Mouse (Mus musculus): ENCODE data around the gene Ambra1.
"Not testable (repeated sequence)": the region's sequence is repeated elsewhere in the genome, so short reads cannot be mapped to it uniquely, and the experiment has no call there.

Gene Ambra1

DNA sequence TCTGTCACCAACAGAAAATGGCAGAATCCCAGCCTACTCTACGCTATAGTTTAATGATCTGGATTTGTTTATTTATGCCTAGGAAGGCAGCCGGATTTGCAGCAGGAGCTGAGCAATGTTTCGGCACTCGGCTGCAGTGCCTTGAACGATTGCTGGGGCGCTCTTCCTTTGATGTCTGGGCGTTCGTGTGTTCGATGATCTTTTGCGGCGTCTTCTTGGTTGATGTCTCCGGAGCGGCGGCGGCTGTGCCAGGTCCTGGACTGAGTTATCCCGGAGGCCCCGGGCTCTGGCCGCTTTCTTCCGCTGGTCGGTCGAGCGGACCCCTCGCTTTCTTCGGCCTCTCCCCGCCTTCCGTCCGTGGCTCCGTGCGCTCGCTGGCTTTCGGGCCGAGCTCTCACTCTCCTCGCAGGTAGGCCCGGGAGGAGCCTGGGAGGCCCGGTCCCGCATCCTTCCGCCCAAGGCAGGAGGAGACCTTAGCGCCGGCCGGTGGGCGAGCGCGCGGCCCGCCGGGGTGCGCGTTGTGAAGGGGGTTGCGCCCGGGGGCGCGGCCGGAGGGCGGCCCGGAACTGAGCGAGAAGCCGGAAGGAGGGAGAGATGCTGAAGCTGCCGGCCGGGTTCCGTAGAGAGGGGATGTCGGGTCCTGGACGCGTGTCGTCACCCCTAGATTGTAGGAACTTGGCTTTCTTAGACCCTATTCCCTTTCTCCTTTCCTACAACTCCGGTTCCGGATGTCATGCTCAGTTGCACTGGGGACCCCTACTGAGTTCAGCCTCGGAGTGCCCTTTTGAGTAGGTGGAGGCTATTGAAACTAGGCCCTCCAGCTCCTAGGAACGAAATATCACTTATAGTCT, at the start of gene Ambra1:
Ambra1 (plus strand) TSS at position 164 of the 851 bp plus-strand sequence.
- peak; percentile 90 to 91 for DNase-seq

DNA sequence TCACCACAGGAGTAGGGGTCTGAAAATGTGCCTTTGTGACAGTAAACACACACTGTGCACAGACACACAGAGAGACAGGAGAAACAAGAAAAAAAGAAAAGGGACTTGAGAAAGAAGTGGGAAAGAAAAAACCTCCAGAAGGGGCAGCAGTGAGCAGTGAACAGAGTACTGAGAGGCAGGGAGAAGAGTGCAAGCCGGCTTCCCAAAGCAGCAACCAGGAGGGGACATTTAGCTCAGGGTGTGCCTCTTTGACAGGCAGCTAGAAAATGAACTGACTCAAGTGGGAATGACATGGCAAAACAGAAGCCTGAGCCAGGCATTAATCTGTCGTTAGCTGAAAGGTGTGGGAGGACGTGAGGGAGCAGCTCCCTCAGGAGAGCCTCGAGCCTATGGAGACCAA, 47.1 kb upstream of the Ambra1 start:
- DNase-seq = peak; percentile 34 to 60

DNA sequence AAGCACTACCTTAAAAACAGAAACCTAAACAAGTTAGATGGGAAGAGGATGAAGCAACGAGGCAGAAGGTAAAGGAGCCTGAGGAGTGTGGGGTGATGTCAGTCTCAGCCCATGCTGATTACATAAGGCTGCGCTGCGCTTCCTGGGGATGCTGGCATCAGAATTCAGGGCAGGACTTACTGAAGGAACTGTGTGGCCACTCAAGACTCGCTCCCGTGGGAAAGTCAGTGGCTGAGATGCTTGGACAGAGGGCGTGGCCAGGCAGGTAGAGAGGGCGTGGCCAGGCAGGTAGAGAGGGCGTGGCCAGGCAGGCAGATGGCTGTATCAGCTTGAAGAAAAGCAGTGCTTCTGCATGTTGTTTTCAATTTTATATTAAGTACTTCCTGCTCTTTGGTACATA, 46.0 kb upstream of the Ambra1 start:
- DNase-seq = peak in 1 of 2 experiments; percentile 33

DNA sequence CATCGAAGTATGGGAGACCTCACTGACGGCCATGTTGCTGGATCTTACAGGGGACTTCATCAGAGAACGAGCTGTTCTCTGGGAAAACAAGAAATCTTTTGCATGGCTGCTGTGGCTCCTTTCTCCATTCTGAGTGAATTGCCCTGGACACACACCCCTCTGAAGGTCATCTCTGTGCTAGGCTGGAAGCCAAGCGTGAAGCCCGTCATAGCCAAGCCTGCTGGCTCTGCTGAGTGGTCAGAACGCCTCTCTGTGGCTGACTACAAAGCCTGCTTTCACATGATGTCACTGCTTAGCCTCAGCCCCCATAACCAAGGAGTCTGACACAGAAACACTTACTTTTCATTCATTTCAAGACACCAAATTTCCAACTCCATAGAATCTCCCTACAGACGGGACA, 40.5 kb upstream of the Ambra1 start:
- peak in 1 of 2 experiments; percentile 35 for DNase-seq

DNA sequence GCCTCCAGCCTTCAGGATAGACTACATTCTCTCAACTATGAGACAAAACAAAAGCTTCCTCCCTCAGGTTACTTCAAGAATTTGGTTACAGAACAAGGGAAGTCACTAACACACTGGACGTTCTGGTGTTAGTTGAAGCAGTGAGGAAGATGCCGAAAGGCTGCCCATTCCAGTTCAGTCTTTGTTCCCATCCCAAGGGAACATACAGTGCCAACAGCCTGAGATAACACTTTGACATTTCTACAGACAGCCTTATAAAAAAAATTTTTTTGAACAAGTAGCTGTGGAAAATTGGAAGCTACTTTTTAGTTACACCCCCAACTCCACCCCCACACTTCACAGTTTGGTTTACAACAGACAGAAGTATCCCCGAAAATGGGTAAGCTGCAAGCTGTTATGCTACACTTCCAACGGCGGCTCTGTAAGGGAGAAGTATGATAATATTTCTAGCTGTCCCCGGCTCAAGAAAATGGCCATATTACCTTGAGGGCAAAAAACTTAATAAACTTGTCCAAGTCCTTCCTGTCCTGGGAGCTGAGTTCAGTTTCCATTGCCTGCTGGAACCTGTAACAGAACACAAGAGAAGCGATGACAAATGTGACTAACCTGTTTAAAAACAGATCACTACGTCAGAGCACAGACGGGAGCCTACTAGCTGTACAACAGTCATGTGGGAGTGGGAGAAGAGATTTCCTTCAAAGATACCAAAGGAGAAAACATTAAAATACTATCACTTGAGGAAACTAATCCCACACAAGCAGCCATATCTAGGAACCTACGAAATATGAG, 34.3 kb upstream of the Ambra1 start:
- no peak for DNase-seq

DNA sequence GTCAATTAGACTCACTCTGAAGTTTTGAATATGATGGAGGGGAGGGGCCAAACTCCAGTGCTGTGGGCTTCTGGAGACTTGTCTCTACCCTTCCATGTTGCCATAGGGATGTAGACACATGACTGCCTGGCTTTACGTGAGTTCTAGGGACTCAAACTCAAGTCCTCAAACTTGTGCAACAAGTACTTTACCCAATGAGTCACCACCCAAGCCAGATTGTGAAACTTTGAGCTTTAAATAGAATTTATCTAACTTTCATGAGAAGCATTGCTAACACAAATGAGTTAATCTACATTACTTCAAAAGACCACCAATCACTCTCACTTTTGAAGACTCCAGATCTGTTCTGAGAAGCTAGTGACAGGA, 33.7 kb upstream of the Ambra1 start:
- DNase-seq = no peak

DNA sequence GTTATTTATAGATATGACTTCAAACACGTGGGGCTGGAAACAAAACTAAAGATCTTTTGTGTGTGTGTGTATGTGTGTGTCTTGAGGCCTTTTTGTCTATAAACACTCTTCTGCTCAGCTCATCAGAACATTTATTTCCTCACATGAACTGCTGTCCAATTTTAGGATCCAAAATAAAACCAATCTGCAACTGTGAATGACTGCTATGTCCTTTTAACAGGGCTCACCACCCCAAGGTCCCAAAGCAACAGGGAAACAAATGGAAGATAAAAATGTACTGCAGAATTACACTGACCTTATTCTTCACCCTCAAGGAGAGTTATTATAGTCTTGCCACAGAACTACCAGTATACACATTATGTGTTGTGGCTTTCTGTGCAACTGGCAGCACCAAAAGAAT, 30.7 kb upstream of the Ambra1 start:
- DNase-seq = no peak

DNA sequence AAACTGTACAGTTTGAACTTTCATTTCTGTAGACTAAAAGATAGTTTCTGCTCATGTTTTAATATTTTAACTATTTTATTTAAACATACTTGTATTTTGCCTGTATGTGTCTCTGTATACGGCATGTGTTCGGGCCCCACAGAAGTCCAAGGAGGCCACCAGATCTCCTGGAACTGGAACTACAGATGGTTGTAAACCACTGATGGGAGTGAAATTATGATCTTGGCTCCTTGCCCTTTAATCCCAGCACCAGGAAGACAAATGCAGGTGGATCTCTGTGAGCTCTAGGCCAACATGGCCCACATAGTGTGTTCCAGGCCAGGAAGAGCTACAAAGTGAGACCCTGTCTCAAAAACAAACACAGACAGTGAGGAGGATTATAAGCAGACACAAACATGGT, 28.6 kb upstream of the Ambra1 start:
- DNase-seq = peak; percentile 13 to 28

DNA sequence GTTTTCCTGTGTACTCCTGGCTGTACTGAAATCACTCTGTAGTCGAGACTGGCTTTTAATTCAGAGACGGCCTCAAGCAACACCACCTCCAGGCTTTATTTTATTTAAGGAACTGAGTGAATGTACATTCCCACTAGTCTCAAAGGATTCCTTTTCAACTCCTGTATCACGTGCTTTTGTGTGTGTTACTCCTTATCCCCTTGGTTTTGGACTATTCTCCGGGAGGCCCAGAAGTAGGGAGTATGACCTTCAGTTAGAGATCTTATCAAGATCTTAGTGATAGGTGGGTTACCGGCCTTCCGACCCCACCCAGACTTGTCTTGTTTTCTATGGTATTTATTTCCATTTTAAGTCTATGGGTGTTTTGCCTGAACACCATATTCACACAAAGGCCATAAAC, 24.2 kb upstream of the Ambra1 start:
- DNase-seq = no peak

DNA sequence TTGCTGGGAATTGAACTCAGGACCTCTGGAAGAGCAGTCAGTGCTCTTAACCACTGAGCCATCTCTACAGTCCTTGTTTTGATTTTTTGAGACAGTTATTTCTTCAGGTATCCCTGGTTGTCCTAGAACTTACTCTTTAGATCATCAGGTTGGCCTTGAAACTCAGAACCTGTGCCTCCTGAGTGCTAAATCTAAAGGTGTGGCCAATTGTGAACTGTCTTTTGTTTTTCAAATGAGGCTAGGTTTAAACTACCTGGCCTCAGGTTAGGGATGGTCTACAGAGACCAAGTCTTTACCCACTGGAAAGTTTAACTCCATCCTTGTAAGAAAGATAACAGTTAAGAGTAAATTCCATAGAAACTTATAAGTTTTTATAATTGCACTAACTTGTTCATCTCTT, 23.5 kb upstream of the Ambra1 start:
- no peak for DNase-seq

DNA sequence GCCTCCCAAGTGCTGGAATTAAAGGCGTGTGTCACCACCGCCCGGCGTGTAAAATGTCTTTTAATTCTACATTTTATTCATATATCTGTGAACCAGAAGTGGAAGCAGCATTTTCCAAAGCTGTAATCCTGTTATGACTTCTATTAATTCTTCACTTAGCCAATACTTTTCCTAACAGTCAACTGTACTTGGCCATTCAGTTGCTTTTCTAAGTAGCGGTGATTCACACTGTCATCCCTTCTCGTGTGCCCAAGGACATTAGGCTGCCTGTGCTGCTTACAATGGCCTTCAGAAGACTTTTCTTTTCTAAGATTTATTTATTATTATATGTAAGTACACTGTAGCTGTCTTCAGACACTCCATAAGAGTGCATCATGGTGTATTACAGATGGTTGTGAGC, 21.6 kb upstream of the Ambra1 start:
- no peak for DNase-seq

DNA sequence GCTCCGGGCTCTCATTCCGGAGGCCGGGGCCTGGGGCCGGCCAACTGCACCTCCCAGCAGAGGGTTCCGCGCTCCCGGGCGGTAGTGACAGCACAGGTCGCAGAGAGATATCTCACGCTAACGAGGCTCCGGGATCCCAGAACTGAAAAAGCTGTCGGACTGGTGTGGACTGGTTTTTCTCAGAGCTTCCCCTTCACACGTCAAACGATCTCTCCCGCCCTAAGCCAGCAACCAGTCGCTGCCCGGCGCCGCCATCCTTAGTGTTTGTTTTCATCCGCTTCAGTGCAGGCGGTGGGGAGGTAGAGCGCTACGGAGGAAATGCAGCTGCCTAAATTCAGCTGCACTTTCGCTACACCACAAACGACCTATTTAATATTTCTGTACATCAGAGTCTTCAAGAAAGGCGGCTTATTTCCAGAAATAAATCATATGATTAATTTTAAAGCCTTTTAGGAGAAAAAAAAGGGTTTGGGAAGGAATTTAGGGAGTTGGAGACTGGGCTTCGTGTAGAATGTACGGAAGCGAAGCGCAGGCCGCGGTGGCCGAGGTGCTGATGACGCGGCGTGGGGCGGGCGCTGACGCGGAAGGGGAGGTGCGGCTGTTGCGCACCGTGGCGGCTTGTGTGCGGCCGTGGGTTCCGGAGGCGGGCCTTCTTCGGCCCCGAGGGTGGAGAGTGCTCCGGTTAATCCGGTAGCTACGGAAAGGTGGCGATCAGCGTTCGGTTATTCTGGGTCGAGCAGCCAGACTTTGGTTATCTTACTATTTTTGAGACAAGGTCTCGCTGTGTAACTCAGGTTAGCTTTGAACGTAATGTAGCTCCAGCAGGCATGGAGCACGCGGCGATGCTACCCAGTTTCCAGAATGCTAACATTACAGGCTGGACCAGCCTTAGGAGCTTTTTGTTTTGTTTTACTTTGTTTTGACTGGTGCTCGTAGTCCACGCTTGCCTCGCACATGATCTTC, 19.4 kb upstream of the Ambra1 start, which contains the start of the genes Atg13 and Harbi1:
Atg13 (minus strand) TSS at position 305 of the 963 bp plus-strand sequence.
Harbi1 (plus strand) TSS at position 581 of the 963 bp plus-strand sequence.
- DNase-seq = peak; percentile 94 to 96

DNA sequence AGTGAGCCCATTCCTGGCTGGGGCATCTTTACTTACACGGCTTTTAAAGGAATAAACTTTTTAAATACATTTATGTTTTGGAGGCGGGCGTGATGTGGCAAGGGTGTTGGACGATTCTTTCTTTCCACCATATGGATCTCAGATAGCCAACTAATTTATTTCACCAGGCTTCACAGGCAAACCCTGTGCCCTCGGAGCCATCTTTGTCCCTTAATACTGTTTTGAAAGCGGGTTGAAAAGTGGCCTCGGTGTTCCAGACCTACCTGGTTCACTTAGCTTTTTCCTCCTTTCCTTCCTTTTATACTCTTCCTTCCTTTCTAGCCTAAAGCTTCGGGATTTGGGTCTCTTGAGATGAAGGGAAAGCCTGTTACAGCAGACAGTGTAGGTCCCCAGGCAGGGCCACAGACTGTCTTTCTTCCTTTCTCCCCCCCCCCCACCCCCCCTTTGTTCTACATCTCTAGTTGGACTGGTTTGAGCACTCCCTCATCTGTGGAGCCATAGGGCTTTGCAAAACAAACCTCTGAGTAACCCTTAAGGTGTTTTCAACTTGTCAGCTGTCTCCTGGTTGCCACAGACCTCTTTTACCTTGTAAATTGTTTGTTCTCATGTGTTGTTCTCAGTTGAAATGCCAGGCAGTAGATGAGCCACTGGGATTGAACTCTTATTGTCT, 18.5 kb upstream of the Ambra1 start:
- peak in 1 of 2 experiments; percentile 11 for DNase-seq

DNA sequence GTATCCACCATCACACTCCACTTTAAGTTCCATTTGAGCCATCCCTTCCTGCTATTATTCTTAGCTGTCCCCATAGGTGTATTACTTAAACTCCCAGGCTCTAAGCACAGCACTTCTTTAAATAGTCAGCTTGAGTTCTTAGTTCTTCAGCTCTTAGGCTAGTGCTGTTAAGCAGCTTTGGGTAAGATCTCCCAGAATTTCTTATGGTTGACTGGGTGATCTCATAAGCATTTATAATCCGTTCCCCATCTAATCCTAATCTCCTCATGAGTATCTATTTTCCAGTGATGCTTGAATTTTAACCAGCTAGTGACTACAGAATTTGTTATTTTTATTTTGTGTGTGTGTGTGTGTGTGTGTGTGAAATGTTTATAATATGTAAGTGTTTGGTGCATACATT, 15.0 kb upstream of the Ambra1 start:
- no peak for DNase-seq

DNA sequence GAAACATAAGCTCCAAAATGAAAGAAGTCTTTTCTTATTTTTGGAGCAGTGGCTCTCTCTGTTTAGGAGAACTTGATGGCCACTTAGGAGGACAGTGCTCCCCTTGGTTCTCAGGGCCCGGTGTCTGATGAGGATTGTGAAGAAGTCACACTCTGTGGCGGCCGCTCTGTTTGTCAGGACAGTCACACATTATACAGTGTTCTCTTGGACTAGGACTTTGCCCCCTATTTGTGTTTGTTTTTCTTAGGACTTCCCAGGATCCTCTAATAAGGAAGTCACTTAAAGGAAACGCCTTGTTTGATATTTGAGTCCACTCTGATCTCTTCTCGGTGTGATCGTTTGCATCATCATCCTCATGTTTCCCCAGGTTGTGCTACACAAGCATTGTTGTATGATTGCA, 11.7 kb upstream of the Ambra1 start:
- no peak for DNase-seq

DNA sequence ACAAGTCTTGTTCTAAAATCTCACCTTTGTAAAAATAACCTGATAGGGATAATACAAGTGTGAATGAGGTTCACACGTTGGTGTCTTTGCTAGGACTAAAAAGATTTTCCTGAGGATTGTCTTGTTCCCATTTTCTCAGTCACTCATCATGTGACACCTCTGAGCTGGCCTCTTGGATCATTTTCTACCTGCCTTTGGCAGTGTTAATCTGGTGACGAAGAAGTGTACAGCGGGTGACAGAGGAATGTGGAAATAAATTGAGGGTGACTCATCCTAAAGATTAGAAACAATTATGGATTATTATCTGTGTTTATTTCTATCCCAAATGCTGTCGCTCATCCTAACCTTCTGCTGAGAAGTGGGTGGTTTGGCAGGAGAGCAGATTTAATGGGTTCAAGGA, 6.6 kb upstream of the Ambra1 start:
- no peak for DNase-seq

DNA sequence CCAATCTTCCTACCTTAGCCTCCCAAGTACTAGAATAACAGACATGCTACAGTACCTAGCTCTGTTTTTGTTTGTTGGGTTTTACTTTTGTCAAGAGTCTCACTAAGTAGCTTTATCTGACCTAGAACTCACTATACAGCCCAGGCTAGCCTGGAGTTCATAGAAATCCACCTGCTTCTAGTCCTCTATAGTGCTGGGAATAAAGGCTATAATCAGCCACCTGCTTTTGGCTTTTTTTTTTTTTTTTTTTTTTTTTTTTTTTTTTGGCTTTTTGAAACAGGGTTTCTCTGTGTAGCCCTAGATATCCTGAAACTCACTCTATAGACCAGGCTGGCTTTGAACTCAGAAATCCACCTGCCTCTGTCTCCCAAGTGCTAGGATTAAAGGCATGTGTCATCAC, 6.0 kb upstream of the Ambra1 start:
- no peak for DNase-seq

DNA sequence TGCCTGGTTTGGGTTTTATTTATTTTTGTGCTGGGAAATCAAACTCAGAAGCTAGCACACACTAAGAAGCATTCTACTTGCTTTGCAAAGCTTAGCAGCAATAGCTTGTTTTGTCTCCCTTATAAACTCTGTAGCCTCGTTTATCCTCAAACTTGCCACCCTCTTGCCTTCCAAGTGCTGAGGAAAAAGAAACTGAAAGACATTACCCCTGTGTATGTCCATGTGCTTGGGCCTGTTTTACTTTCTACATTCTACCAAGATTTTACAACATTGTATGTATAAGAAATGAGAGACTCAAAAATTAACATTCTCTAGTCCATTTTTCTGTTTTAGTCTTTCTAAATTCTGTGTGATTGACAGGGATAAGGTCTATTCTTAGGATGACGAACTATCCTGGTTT, 5.2 kb upstream of the Ambra1 start:
- no peak for DNase-seq

DNA sequence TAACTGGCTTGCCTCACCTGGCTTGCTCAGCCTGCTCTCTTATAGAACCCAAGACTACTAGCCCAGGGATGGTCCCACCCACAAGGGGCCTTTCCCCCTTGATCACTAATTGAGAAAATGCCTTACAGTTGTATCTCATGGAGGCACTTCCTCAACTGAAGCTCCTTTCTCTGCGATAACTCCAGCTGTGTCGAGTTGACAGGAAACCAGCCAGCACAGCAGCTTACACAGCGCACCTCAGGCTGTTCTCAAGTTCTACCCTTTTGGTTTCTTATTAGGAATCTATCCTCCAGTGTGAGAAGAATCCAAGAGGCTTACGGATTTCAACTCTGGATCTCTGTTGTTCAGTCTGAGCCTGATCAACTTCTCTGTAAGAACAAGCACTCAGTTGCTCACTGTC, 4.5 kb upstream of the Ambra1 start:
- not testable (repeated sequence) for DNase-seq

DNA sequence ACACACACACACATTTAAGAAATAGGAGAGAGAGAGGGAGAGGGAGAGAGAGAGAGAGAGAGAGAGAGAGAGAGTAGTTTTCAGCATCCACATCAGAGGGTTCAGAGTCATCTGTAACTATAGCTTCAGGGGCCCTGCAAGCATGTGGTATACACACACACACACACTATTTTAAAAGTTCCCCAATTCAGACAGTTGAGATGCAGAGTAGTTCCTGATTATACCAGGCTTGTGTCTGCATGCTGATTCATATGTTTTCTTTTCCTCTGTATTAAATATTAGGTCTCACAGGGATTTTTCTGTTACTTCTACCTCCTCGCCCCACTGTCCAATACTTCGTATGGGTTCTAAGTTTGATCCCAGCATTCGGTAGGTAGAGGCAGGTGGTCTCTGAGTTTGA, 2.9 kb upstream of the Ambra1 start:
- DNase-seq = no peak

DNA sequence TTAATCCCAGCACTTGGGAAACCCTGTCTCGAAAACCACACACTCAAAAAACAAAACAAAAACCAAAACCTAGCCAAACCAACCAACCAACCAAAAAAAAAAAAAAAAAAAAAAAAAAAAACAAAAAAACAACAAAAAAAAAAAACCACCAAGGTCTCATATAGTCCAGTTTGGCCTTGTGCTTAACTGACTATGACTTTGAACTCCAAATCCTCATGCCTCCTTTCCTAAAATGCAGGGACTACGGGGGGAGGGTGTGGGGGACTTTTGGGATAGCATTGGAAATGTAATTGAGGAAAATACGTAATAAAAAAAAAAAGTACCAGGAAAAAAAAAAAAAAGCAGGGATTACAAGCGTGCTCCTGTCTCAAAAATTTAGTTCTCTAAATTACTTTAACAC, 363 bp upstream of the Ambra1 start:
- DNase-seq = no peak

DNA sequence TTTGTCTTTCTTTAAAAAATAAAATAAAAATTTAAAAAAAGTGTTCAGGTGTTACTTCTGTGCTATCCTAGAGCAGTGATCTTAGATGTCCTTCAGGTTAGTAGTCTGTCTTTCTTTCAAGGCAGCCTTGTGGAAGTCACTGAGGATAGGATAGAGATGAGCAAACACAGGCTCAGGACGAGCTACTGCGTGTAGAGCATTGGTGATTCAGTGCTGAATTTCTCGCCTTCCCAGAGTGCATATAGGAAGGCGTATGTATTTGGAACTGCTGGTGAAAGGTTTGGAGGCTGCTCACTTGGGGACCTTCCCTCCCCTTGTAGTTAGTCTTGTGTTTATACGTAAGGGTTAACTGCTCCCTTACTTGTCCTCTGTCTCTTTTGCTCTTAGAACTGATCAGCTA, 5.3 kb downstream of the Ambra1 start:
- no peak for DNase-seq

All from cerebellum, postnatal 25 days (tissue).